Mouse (Mus musculus) NIH3T3 (cell line): ENCODE data around the gene Emilin3.
"Not testable (repeated sequence)": the region's sequence is repeated elsewhere in the genome, so short reads cannot be mapped to it uniquely, and the experiment has no call there.

ENCODE experiments used
- DNase-seq: peaks from one replicate; pipeline ENCODE4 v3.0.0-alpha.2; 2012; ENCODE audit warnings: low read depth

Emilin3 gene

DNA sequence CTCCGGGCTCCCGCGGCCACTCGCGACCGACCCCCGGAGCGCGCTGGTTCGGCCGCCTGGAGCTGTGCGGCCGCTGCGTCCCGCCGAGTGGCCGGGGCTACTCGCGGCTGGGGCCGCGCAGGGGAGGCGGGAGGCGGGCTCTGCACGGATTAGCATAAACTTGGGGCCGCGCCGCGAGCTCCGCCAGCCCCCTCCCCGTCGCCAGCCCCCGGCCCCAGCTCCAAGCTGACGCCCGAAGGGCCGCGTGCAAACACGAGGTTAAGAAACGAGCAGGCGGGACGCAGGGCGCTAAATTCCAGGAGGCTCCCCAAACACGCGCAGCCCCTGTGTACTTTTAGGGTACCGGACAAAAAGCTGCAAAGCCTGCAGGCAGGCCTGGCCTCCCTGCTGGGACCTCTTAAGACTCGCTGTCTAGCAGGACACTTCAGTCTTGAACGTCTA, at the start of gene Emilin3:
Gene Emilin3 (minus strand): TSS at position 98 of the 441 bp plus-strand sequence.
- DNase-seq, result no peak

DNA sequence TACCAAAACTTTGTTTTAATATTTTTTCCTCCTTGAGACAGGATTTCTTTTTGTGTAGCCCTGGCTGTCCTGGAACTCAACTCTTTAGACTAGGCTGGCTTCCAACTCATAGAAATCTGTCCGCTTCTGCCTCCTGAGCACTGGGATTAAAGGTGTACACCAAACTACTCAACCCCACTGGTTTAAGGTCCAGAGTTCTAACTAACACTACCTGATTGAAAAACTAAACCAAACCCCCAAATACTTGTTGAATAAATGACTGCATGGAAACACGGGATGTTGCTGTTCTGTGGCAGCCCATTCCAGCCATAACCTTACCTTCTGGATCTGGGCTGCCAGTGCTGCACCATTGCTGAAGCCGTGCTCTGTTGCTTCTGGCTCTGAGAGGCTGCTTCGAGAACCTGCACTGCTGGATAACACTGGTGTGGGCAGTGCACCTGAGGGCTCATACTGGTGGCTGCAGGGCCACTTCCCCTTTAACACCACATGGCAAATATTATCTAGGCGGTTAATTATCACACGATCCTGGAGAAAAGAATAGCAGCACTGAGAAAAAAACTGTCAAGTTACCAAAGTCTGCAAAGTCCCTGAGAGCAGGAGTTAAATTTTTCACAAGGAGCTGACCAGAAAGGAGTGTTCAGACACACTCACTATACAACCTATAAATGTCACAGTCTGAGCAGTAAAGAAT, 49.0 kb upstream of the Emilin3 start:
- no peak for DNase-seq

DNA sequence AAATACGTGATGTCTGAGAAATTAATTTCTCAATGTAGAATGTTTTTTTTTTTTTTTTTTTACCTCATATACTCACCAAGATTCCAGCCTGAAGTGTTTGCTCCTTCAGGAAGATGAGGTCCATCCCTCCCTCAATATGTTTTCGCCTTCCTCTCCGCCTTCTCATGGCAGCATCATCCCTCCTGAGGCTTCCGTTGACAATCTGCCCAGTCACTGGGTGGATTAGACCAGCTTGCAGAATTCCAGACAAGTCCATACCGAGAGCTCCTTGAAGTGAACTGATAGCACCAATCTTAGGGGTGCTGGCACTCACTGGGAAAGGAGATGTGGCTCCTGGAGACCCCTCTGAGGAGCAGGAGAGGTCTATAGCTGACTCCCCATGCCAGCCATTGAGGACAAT, 47.8 kb upstream of the Emilin3 start:
- no peak for DNase-seq

GRCm38 (mm10) chr2:160958737-160959136, 46.6 kb upstream of the Emilin3 start:
- peak; percentile 39 for DNase-seq

DNA sequence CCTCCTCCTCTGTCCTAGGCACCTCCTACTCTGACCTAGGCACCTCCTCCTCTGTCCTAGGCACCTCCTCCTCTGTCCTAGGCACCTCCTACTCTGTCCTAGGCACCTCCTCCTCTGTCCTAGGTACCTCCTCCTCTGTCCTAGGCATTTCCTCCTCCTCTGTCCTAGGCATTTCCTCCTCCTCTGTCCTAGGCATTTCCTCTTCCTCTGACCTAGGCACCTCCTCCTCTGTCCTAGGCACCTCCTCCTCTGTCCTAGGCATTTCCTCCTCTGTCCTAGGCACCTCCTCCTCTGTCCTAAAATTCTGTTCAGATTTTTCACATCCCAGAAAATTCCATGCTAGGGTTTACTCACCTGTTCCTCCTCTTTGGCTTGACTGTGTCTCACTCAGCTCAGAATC, 45.7 kb upstream of the Emilin3 start:
- not testable (repeated sequence) for DNase-seq

- DNase-seq, result not testable (repeated sequence)
Observed at GRCm38 (mm10) chr2:160957307-160957706, 45.2 kb upstream of the Emilin3 start.

GRCm38 (mm10) chr2:160955331-160955730, 43.2 kb upstream of the Emilin3 start:
- DNase-seq, result no peak

GRCm38 (mm10) chr2:160954541-160954940, 42.4 kb upstream of the Emilin3 start:
- DNase-seq, result no peak

GRCm38 (mm10) chr2:160953131-160953873, 41.2 kb upstream of the Emilin3 start:
- peak; percentile 19 for DNase-seq

- DNase-seq, result no peak
Observed at GRCm38 (mm10) chr2:160951595-160951994, 39.5 kb upstream of the Emilin3 start.

DNA sequence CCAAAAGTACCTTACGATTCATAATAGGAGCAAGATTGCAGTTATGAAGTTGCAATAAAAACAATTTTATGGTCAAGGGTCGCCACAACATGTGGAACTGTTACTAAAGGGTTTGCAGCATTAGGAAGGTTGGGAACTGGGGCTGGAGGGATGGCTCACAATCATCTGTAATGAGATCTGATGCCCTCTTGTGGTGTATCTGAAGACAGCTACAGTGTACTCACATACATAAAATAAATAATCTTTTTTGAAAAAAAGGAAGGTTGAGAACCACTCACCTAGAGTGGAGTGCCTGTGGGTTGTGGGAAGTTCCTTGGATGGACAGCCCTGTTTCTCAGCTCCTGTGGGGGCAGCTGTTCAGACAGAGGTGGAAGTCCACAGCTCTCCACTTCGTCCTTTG, 30.3 kb upstream of the Emilin3 start:
- peak; percentile 46 for DNase-seq

DNA sequence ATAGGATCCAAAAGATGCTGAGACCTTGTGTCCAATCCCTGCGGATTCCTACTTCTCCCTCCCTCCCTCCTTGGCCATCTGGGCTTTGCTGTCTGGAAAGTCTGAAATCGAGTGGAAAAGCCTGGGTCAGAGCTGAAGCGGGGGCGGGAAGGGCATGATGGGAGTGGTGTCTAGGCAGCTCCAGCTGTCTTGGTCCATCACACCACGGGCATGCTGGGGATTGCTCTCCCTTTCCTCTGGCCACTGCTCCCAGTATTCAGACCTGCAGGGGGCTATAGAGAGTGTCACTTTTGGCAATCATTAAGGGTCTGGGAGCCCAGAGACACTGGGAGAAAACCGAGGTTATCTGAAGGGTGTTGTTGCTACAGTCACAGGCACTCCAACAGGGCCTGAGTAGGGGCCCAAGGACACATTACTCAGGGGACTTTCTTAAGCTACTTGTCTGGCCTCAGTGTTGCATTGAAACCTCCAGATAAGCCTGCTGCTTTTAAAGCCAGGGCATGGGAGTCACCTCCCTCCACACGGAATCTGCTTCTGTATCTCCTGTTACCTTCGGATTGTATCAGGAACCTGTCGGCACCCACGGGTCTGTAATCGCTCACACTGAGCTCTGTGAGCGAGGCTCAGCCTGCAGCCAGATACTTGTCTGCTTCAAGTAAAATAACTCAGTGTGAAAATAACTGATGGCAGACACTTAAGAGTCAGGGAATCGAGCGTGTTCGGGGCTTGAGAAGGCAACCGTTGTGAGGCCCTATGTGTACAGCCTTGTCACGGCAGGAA, 29.0 kb upstream of the Emilin3 start:
- DNase-seq, result no peak

- no peak for DNase-seq
Observed at GRCm38 (mm10) chr2:160934451-160934850, 22.3 kb upstream of the Emilin3 start.

DNA sequence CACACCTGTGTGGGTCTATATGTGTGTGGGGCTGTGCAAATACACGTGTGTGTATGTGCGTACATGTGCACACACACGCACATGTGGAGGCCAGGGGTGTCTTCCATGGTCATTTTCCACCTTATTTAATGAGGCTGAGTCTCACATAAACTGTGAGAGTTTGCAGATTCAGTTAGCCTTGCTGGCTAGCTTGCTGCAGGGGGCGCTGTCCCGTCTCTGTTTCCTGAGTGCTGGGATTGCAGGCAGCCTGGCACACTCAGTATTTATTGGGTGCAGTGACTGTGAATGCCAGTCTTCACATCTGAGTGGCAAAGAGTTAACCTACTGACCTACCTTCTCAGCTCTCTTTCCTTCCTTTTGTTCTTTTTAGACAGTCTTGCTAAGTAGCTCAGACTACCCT, 21.8 kb upstream of the Emilin3 start:
- peak; percentile 28 for DNase-seq

GRCm38 (mm10) chr2:160932981-160933380, 20.9 kb upstream of the Emilin3 start:
- DNase-seq, result peak; percentile 19

DNA sequence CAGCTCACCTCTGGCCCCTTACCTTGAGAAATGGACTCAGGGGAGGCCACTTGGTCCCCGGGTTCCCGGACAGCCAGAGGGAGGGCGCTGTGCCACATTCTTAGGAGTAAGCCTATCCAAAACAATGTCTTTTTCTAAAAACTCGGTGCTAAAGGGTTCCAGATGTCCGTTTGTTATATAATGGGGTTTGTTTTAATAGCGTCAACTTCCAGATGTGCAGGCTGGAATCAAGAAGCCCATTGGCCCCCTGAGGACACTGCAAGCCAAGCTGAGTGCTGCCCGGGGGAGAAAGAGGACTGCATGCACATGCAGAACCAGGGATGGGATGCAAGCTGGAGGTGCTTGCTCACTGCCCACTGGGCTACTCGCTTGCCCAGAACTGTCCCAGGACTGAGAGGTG, 20.2 kb upstream of the Emilin3 start:
- DNase-seq, result peak; percentile 78

DNA sequence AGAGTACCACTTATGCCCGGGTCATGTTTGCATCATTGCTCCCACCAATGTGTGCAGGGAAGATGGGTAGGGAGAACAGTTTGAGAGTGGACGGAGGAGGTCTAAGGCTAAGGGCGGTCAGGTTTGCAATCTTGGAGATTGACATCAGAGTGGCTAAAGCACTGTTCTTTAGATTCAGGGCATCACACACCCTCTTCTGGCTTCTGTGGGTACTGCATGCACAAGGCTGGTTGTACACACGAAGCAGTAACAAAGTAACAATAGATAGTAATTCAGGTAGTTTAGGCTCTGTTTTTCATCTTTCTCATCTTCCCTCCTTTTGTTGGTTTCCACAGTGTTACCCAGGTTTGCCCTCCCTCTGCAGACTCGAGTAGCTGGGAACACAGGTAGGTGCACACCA, 19.2 kb upstream of the Emilin3 start:
- DNase-seq, result peak; percentile 22

DNA sequence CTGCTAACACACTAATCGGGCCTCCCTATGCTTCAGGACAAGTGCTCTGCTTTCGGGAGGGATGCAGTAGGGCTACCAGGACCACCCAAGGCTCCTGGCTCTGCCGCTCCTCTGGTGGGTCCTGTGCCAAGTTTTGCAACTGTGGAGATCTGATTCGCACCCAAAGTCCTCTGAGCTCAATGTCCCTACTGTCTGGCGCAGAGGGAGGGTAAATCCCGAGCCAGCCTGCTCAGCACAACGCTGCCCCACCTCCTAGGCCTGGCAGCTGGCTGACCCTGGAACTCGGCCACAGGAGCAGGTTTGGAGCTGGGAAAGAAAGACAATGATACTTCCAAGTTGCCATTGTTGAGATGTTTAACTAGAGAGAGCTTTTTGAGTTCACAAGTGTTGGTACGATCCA, 13.1 kb upstream of the Emilin3 start:
- peak; percentile 31 for DNase-seq

- DNase-seq, result peak; percentile 31
Observed at GRCm38 (mm10) chr2:160921285-160921684, 9.2 kb upstream of the Emilin3 start.

DNA sequence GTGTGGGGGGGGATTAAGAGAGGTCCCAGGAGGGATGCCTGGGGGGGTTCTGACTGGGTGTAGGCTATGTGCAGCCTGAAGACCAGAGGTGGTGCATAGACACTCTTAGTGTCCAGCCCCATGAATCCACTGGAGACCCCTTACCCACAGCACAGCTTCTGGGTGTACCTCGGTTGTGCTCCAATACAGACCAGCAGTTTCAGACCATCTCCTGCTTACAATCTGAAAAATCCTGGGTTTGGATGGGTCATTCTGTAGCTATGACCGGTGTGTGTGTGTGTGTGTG, 6.7 kb upstream of the Emilin3 start:
- no peak for DNase-seq

- DNase-seq, result no peak
Observed at GRCm38 (mm10) chr2:160918154-160918929, 6.2 kb upstream of the Emilin3 start.

DNA sequence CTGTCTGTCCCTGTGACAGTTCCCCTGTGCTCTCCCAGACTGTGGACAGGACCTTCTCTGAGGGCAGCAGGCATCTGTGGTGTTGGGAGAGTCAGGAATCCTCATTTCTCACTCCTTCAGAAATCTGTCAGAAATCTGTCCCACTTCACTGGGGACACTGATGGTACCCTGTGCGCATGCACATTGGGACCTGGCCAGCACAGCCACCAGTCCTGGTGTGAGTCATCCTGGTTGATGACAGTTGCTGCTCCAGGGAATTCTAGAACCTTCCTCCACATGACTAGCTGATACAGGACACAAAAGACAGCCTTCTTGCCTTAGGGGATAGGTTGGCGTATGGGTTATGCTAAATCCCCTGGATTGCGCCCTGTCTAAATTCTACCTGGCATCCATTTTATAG, 5.2 kb upstream of the Emilin3 start:
- no peak for DNase-seq
